Mouse (Mus musculus): ENCODE measurements around the gene Dennd4b.

- TF ChIP-seq CTCF (IDR thresholded peaks at IDR 0.05; ENCODE audit: insufficient read depth, low read depth, low read length) (no peak), POLR2A (IDR thresholded peaks at IDR 0.05; ENCODE audit: insufficient read depth, low read depth, low read length) (no peak)
Observed at GRCm38 (mm10) chr3:90263121-90263771, 1.7 kb upstream of the Dennd4b start.

Measured in olfactory bulb, adult 2 months (tissue).